Mouse (Mus musculus) heart, adult 10 weeks (tissue): Measurements from ENCODE around the gene Szt2. TPM values are rescaled to one million over a fixed set of nuclear protein-coding genes. Genes with fewer than 3 reads are reported as not detected.

Experiments used
- polyA plus RNA-seq: library from polyadenylated mRNA; stranded (reverse); fragments of 350-450 nt; fragmentation: Illumina TruSeq; extraction: RNeasy Lipid Tissue Mini Kit (QIAGEN cat#74804); gene quantifications from one replicate; pipeline ENCODE4 v1.2.3, GENCODE M21; 2014; ENCODE audit warnings: low read depth, low replicate concordance

The Szt2 gene
- polyA plus RNA-seq, result 16.0 TPM

DNA sequence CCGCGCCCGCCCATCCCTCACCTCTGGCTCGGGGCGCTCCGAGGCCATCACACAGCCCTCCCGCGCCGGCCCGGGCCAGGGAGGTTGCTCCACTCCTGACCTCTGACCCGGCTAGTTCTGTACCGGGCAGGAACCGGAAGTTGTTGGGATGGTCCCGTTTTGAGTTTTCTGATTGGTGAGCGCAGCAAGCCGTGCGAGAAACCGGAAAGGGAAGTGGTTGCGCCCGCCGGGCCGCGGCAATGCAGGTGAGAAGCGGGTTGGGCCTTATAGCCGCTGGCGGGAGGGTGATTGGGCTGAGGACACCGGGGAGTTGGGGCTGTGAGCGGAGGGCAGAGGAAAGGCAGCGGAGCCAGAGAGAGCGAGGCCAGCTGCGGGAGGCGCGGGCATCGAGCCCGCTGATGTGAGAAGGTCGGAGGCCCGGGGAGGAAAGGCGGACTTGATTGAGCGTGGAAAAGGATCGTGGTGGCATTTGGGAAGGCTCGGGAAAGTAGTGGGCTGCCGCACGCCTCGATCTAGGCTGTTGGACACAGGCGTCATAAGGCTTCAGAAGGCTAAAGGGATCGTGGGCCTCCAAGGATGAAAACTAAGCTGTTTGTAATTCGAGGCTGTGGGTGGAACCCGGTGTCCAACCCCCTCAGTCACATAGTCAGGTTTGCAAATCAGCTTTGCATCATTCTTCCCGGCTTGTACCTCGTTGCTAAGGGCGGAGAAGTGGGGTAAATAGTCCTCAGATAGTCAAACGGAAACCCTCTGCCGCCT lies at the start of gene Szt2, which contains the start of gene Med8:
Szt2 (minus strand) TSS at position 132 of the 759 bp plus-strand sequence.
Med8 (plus strand) TSS at position 196 of the 759 bp plus-strand sequence.

DNA sequence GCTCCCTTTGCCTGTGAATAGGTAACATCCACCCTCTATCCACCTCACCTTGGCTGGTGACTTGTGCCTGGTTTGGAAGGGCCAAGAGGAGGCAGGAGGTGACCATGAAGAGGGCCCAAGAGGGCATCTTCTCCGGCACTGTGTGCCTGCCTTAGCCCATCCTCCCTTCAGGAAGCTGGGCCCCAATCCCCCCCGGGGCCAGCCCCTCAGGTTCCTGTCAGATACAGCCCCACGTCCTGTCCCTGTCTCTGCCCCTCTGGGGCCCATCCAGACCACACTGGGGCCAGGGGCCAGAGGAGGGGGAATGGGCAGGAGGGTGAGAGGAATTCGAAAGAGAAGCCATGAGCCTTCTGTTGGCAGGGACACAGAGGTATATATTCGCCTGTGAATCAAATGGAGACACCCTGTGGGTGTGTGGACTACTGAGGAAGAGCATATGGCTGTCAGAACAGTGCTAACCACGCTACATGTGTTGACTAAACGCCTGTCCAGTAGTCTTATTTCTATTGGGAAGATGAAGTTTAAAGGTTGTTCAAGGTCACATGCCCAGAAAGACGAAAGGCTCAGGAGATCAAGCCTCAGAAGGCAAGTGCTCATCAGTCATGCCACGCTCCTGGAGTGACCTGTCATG lies 48.4 kb upstream of the Szt2 start, which contains the start of gene Mpl:
Mpl (minus strand) TSS at position 169 of the 631 bp plus-strand sequence.

DNA sequence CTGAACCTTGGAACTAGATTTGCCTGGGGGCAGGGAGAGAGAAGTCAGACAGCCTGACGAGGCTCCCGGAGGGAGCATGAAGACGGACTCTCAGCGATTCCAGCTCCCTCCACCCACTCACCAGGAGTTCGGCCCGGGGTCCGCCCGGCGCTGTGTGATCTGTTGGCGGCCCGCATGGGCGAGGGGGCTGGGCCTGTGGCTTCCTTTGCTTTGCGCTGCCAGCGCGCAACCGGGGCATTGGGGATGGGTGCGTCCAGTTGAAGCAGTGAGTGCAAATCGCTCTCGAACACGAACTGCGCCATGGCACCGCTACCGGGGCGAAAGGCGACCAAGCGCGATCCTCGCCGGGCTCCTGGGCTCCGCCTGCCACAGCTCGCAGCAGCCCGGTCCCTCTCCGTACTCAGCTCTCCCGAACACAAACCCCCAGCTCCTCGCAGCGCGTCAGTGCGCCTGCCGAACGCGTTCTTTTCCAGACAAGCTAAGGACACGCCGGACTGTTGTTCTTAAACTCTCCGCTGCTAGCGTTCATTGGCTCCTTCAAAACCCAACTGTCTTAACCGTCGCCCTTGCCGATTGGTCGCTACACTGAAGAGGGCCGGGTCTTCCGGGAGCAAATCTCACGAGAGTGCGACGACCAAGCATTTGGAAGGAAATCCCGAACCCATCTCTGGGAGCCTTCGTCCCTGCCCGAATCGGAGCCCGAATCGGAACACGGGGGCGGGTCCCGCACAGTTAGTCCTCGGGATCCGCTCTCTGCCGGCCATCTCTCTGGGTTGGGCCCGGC lies 27.9 kb upstream of the Szt2 start, which contains the start of gene Cdc20:
Cdc20 (minus strand) TSS at position 533 of the 784 bp plus-strand sequence.

GRCm38 (mm10) chr4:118427768-118428451 lies 18.8 kb upstream of the Szt2 start, which contains the start of gene Elovl1:
Gene Elovl1 (plus strand): TSS chr4:118428093.

Other genes with a start within 250 kb of the Szt2 start
- gene Kdm4a, start 229.2 kb downstream of the Szt2 start, polyA plus RNA-seq, result 20.0 TPM
- 4.6 TPM for gene Ptprf, start 117.9 kb downstream of the Szt2 start, polyA plus RNA-seq
- gene Med8, start 64 bp upstream of the Szt2 start, polyA plus RNA-seq, result 35.6 TPM
- gene Elovl1, start 18.8 kb upstream of the Szt2 start, polyA plus RNA-seq, result 28.4 TPM
- gene Cdc20, start 28.1 kb upstream of the Szt2 start, polyA plus RNA-seq, result 0.84 TPM
- gene Mpl, start 48.2 kb upstream of the Szt2 start, polyA plus RNA-seq, result not detected
- 53.1 TPM for gene Tie1, start 80.8 kb upstream of the Szt2 start, polyA plus RNA-seq
- not detected for gene 2610528J11Rik, start 117.7 kb upstream of the Szt2 start, polyA plus RNA-seq
- not detected for gene Tmem125, start 134.8 kb upstream of the Szt2 start, polyA plus RNA-seq
- gene Cfap57, start 211.5 kb upstream of the Szt2 start, polyA plus RNA-seq, result not detected
- gene Ebna1bp2, start 211.5 kb upstream of the Szt2 start, polyA plus RNA-seq, result 39.4 TPM
- gene Olfr62, start 249.7 kb upstream of the Szt2 start, polyA plus RNA-seq, result not detected